In genomic region chr4:106463174-106463801, GRCm38 (mm10) we compare ENCODE assay signal across 8 mouse cellular contexts. TPM values are rescaled to one million over a fixed set of nuclear protein-coding genes. Genes with fewer than 3 reads are reported as not detected.
DNase-seq lines count a peak whose midpoint lies in the region; ATAC-seq lines count a peak whose summit lies in the region.

No protein-coding gene starts in this region.

- 16% methylated on average over 21 of the region's 21 CpGs for WGBS in hindbrain, embryonic 13.5 days
- 33% methylated on average over 21 of the region's 21 CpGs for WGBS in midbrain, embryonic 10.5 days

- peak overlapping the region; percentile 71 for H3K9ac ChIP-seq in hindbrain, embryonic 13.5 days

- H3K4me3 ChIP-seq in erythroblast, embryonic 14.5 days (replicated peaks): peak overlapping the region; percentile 57
- H3K4me3 ChIP-seq in hindbrain, embryonic 13.5 days: peak overlapping the region; percentile 44
- peak overlapping the region; percentile 62 for H3K4me3 ChIP-seq in midbrain, embryonic 10.5 days

- H3K36me3 ChIP-seq in erythroblast, embryonic 14.5 days (ENCODE audit: control insufficient read depth): peaks cover 2% of the 10 kb centered on the region; the same call in 1 of the 2 replicates
- no peaks in the 10 kb centered on the region for H3K36me3 ChIP-seq in hindbrain, embryonic 13.5 days
- no peaks in the 10 kb centered on the region for H3K36me3 ChIP-seq in midbrain, embryonic 10.5 days

- DNase-seq in MEL-GATA-1-ER (ENCODE audit: extremely low read depth, low read depth) (peak; percentile 90), MN1 (ENCODE audit: low spot score) (no peak)
- peak; percentile 20 for DNase-seq in midbrain, embryonic 10.5 days (ENCODE audit: low spot score)
- DNase-seq in thymus, postnatal 25 days: no peak
- no peak for DNase-seq in urinary bladder, postnatal 4 days (ENCODE audit: low spot score in 2 of 2)

- no peaks in the 10 kb centered on the region for H3K4me1 ChIP-seq in erythroblast, embryonic 14.5 days (ENCODE audit: control insufficient read depth)
- peaks cover 18% of the 10 kb centered on the region for H3K4me1 ChIP-seq in hindbrain, embryonic 13.5 days (replicated peaks)
- H3K4me1 ChIP-seq in midbrain, embryonic 10.5 days: peaks cover 18% of the 10 kb centered on the region

- H3K4me2 ChIP-seq in hindbrain, embryonic 13.5 days: peak overlapping the region; percentile 82

- H3K9me3 ChIP-seq in erythroblast, embryonic 14.5 days (ENCODE audit: control insufficient read depth, low read length): no peaks in the 10 kb centered on the region
- H3K9me3 ChIP-seq in hindbrain, embryonic 13.5 days: no peaks in the 10 kb centered on the region
- no peaks in the 10 kb centered on the region for H3K9me3 ChIP-seq in midbrain, embryonic 10.5 days (replicated peaks)

- ATAC-seq in erythroblast, adult 5-6 weeks (replicated peaks; ENCODE audit: low FRiP score, poor library complexity, severe bottlenecking): no peak
- peak; percentile 36 for ATAC-seq in hindbrain, embryonic 13.5 days (ENCODE audit: low FRiP score)

- H3K27me3 ChIP-seq in erythroblast, embryonic 14.5 days (ENCODE audit: control insufficient read depth): peaks cover 29% of the 10 kb centered on the region
- peaks cover 40% of the 10 kb centered on the region for H3K27me3 ChIP-seq in hindbrain, embryonic 13.5 days
- H3K27me3 ChIP-seq in midbrain, embryonic 10.5 days (ENCODE audit: low read depth, poor library complexity, severe bottlenecking): peaks cover 43% of the 10 kb centered on the region

- H3K27ac ChIP-seq in hindbrain, embryonic 13.5 days: no peak overlapping the region
- peak overlapping the region; percentile 70 for H3K27ac ChIP-seq in midbrain, embryonic 10.5 days (replicated peaks)

RNA-seq across cellular contexts. Expression of gene Pcsk9, which starts 0.8 kb away (rescaled TPM):
- polyA plus RNA-seq in erythroblast, embryonic 14.5 days (2012): 0.11 and 0.15 TPM in 2 replicates
- total RNA-seq in erythroblast, adult 5-6 weeks (2015; ENCODE audit: low replicate concordance): not detected in 2 replicates
- total RNA-seq in erythroblast, adult 5-6 weeks (2017; ENCODE audit: low replicate concordance): not detected in 2 replicates
- 1.3 and 1.6 TPM in 2 replicates for polyA plus RNA-seq in hindbrain, embryonic 13.5 days (2015; fragmentation: Nextera tagmentation; extraction: Ambion mirVana)
- 4.7 and 5.4 TPM in 2 replicates for polyA plus RNA-seq in midbrain, embryonic 10.5 days (2016; fragmentation: Nextera tagmentation; extraction: Ambion mirVana)

RNA-seq across cellular contexts. Expression of gene Bsnd, which starts 28.8 kb away (rescaled TPM):
- polyA plus RNA-seq in erythroblast, embryonic 14.5 days (2012): not detected in 2 replicates
- not detected in 2 replicates for total RNA-seq in erythroblast, adult 5-6 weeks (2015; ENCODE audit: low replicate concordance)
- total RNA-seq in erythroblast, adult 5-6 weeks (2017; ENCODE audit: low replicate concordance): not detected in 2 replicates
- polyA plus RNA-seq in hindbrain, embryonic 13.5 days (2015; fragmentation: Nextera tagmentation; extraction: Ambion mirVana): not detected in 2 replicates
- not detected in 2 replicates for polyA plus RNA-seq in midbrain, embryonic 10.5 days (2016; fragmentation: Nextera tagmentation; extraction: Ambion mirVana)

Comparison
In these comparisons a context has a peak if more than half of its experiments do, and no peak if none do; other contexts are left out.
1. DNase-seq: peak in MEL-GATA-1-ER (single experiment) and midbrain, embryonic 10.5 days (single experiment); none in MN1 (single experiment), thymus, postnatal 25 days (single experiment) and urinary bladder, postnatal 4 days (0 of 2).
2. Peak in every context shown above with its lines, with median percentiles within 50 percentile points of each other: H3K4me3 ChIP-seq.